Mouse (Mus musculus): Measurements from ENCODE around the gene Guf1. TPM values are rescaled to one million over a fixed set of nuclear protein-coding genes. Genes with fewer than 3 reads are reported as not detected.
A peak's percentile ranks its signal among the peaks of the same experiment; 100 is the strongest.

Guf1 gene
- 40.6 and 53.9 TPM in 2 replicates for polyA plus RNA-seq (2015; fragmentation: Nextera tagmentation; extraction: Ambion mirVana)

DNA sequence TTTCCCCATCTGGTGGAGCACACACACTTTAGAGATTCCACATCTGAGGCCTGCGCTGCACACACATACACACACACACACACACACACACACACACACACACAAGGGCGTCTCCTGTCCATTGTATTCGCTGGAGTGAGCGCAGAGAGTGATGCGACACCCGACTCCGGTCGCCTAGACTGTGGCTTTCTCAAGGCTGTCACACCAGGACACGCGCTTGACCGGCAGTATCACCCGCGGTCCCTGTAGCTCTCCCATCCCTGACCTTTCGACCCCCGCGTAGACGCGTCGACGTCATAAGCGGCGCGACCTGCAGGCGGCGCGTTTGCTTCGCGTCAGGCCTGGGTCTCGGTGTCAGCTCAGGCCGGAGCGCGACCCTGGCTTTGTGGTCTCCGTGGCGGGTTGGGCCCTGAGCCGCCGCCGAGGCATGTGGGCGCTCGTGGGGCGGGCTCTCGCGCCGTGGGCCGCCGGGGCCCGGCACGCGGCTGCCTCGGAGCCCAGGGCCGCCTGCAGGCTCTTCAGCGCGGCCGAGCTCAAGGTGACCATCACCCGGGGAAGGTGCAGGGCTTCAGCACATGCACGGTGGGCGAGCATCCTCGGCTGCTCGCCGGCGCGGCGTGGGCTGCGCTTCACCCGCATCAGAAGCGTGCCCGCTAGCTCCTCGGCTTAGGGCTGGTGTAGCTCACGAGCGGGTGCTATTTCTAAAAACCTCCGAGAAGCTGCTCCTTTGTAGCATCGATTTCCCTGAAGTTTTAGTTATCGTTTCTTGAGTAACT lies at the start of gene Guf1:
Gene Guf1, plus strand, starts transcription at position 296 of the 776 bp plus-strand sequence.
- peak within 1 kb of the TSS; percentile 64 for H3K4me2 ChIP-seq (ENCODE audit: low read length)
- peak within 1 kb of the TSS; percentile 92 for H3K4me3 ChIP-seq (replicated peaks; ENCODE audit: low read length)
- peaks cover 9% of the 10 kb centered on the region for H3K36me3 ChIP-seq (ENCODE audit: control insufficient read depth, insufficient read depth)
- H3K9ac ChIP-seq (replicated peaks; ENCODE audit: low read depth, low read length), result peak within 1 kb of the TSS; percentile 100
- peak within 1 kb of the TSS; percentile 91 for H3K27ac ChIP-seq (ENCODE audit: low read length)
- peaks cover 7% of the 10 kb centered on the region for H3K4me1 ChIP-seq (replicated peaks; ENCODE audit: control insufficient read depth, insufficient read depth, low read length)
- no peaks in the 10 kb centered on the region for H3K9me3 ChIP-seq (ENCODE audit: control insufficient read depth, low read length)
- WGBS, result under 1% methylated on average over 72 of the region's 72 CpGs
- peak; percentile 89 for ATAC-seq
- H3K27me3 ChIP-seq (replicated peaks; ENCODE audit: control insufficient read depth, insufficient read depth, low read length), result no peaks in the 10 kb centered on the region

- peak; percentile 76 for ATAC-seq
- 72% methylated on average over 3 of the region's 3 CpGs for WGBS
Measured at GRCm38 (mm10) chr5:69507045-69507444, 49.7 kb upstream of the Guf1 start.

GRCm38 (mm10) chr5:69511631-69512030 lies 45.1 kb upstream of the Guf1 start:
- Histone ChIP-seq H3K4me3 (replicated peaks; ENCODE audit: low read length) (no peak overlapping the region), H3K36me3 (ENCODE audit: control insufficient read depth, insufficient read depth) (no peaks in the 10 kb centered on the region), H3K27ac (ENCODE audit: low read length) (no peak overlapping the region), H3K9me3 (ENCODE audit: control insufficient read depth, low read length) (no peaks in the 10 kb centered on the region), H3K4me2 (ENCODE audit: low read length) (no peak overlapping the region), H3K9ac (replicated peaks; ENCODE audit: low read depth, low read length) (no peak overlapping the region), H3K27me3 (replicated peaks; ENCODE audit: control insufficient read depth, insufficient read depth, low read length) (no peaks in the 10 kb centered on the region), H3K4me1 (replicated peaks; ENCODE audit: control insufficient read depth, insufficient read depth, low read length) (no peaks in the 10 kb centered on the region)
- no peak for ATAC-seq
- 49% methylated on average over 3 of the region's 3 CpGs for WGBS

More at GRCm38 (mm10) chr5:69507045-69507444, 49.7 kb upstream of the Guf1 start:
- Histone ChIP-seq H3K27ac (ENCODE audit: low read length) (no peak overlapping the region), H3K9me3 (ENCODE audit: control insufficient read depth, low read length) (no peaks in the 10 kb centered on the region), H3K36me3 (ENCODE audit: control insufficient read depth, insufficient read depth) (no peaks in the 10 kb centered on the region), H3K4me2 (ENCODE audit: low read length) (no peak overlapping the region), H3K9ac (replicated peaks; ENCODE audit: low read depth, low read length) (no peak overlapping the region), H3K4me3 (replicated peaks; ENCODE audit: low read length) (no peak overlapping the region), H3K4me1 (replicated peaks; ENCODE audit: control insufficient read depth, insufficient read depth, low read length) (no peaks in the 10 kb centered on the region), H3K27me3 (replicated peaks; ENCODE audit: control insufficient read depth, insufficient read depth, low read length) (no peaks in the 10 kb centered on the region)

GRCm38 (mm10) chr5:69512203-69512602 lies 44.5 kb upstream of the Guf1 start:
- H3K27ac ChIP-seq (ENCODE audit: low read length), result no peak overlapping the region
- no peaks in the 10 kb centered on the region for H3K27me3 ChIP-seq (replicated peaks; ENCODE audit: control insufficient read depth, insufficient read depth, low read length)
- no peak for ATAC-seq
- H3K9me3 ChIP-seq (ENCODE audit: control insufficient read depth, low read length), result no peaks in the 10 kb centered on the region
- H3K4me1 ChIP-seq (replicated peaks; ENCODE audit: control insufficient read depth, insufficient read depth, low read length), result no peaks in the 10 kb centered on the region
- H3K9ac ChIP-seq (replicated peaks; ENCODE audit: low read depth, low read length), result no peak overlapping the region
- 84% methylated on average over 4 of the region's 4 CpGs for WGBS
- no peak overlapping the region for H3K4me3 ChIP-seq (replicated peaks; ENCODE audit: low read length)
- H3K36me3 ChIP-seq (ENCODE audit: control insufficient read depth, insufficient read depth), result no peaks in the 10 kb centered on the region
- H3K4me2 ChIP-seq (ENCODE audit: low read length), result no peak overlapping the region

- H3K4me3 ChIP-seq (replicated peaks; ENCODE audit: low read length), result no peak overlapping the region
- H3K27me3 ChIP-seq (replicated peaks; ENCODE audit: control insufficient read depth, insufficient read depth, low read length), result no peaks in the 10 kb centered on the region
- H3K4me2 ChIP-seq (ENCODE audit: low read length), result no peak overlapping the region
- no peak overlapping the region for H3K27ac ChIP-seq (ENCODE audit: low read length)
- no peaks in the 10 kb centered on the region for H3K9me3 ChIP-seq (ENCODE audit: control insufficient read depth, low read length)
- WGBS, result 36% methylated on average over 7 of the region's 7 CpGs
- H3K4me1 ChIP-seq (replicated peaks; ENCODE audit: control insufficient read depth, insufficient read depth, low read length), result no peaks in the 10 kb centered on the region
- no peaks in the 10 kb centered on the region for H3K36me3 ChIP-seq (ENCODE audit: control insufficient read depth, insufficient read depth)
- no peak overlapping the region for H3K9ac ChIP-seq (replicated peaks; ENCODE audit: low read depth, low read length)
- peak; percentile 50; the same call in 1 of the 2 replicates for ATAC-seq
Measured at GRCm38 (mm10) chr5:69520661-69521278, 36.0 kb upstream of the Guf1 start.

DNA sequence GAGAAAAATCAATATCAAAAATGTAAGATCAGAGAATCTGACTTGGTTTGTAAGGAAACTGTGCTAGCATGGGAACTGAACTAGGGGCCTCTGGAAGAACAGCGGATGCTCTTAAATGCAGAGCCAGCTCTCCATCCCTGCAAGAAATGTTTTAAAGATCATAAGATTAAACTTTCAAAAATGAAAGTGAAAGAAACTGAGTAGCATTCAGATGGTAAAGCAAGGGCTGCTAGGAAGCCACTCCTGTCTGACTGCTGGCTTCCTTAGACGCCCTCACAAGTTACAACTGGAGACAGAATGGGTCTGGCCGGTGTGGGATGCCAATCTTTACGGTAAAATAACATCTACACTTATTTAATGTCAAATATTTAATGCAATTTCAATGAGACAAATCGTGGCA lies 34.7 kb upstream of the Guf1 start:
- no peaks in the 10 kb centered on the region for H3K4me1 ChIP-seq (replicated peaks; ENCODE audit: control insufficient read depth, insufficient read depth, low read length)
- H3K9ac ChIP-seq (replicated peaks; ENCODE audit: low read depth, low read length), result no peak overlapping the region
- no peak overlapping the region for H3K4me3 ChIP-seq (replicated peaks; ENCODE audit: low read length)
- 75% methylated on average over 5 of the region's 5 CpGs for WGBS
- no peak for ATAC-seq
- H3K9me3 ChIP-seq (ENCODE audit: control insufficient read depth, low read length), result no peaks in the 10 kb centered on the region
- H3K27me3 ChIP-seq (replicated peaks; ENCODE audit: control insufficient read depth, insufficient read depth, low read length), result no peaks in the 10 kb centered on the region
- H3K4me2 ChIP-seq (ENCODE audit: low read length), result no peak overlapping the region
- no peak overlapping the region for H3K27ac ChIP-seq (ENCODE audit: low read length)
- H3K36me3 ChIP-seq (ENCODE audit: control insufficient read depth, insufficient read depth), result no peaks in the 10 kb centered on the region

- no peak overlapping the region for H3K27ac ChIP-seq (ENCODE audit: low read length)
- no peaks in the 10 kb centered on the region for H3K9me3 ChIP-seq (ENCODE audit: control insufficient read depth, low read length)
- no peak overlapping the region for H3K4me2 ChIP-seq (ENCODE audit: low read length)
- no peak overlapping the region for H3K4me3 ChIP-seq (replicated peaks; ENCODE audit: low read length)
- H3K36me3 ChIP-seq (ENCODE audit: control insufficient read depth, insufficient read depth), result no peaks in the 10 kb centered on the region
- H3K4me1 ChIP-seq (replicated peaks; ENCODE audit: control insufficient read depth, insufficient read depth, low read length), result no peaks in the 10 kb centered on the region
- H3K27me3 ChIP-seq (replicated peaks; ENCODE audit: control insufficient read depth, insufficient read depth, low read length), result no peaks in the 10 kb centered on the region
- no peak overlapping the region for H3K9ac ChIP-seq (replicated peaks; ENCODE audit: low read depth, low read length)
- ATAC-seq, result no peak
Measured at GRCm38 (mm10) chr5:69523944-69524343, 32.8 kb upstream of the Guf1 start.

DNA sequence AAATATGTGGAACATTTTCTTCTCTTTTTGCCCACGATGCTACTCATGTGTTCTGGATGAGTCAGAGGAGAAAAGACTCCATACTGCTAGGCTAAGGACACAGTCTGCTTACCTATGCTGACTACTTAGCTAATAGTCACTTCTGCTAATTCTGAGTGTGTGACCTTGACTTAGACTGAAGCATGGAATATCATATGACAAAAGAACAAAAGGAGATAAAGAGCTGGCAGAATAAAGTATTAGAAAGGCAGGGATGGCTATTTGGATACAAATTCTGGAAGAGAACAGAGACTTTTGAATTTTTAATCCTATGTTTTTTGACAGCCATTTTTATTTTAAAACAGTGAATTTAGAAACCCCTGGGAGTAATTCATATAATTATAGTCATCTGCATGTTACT lies 15.0 kb upstream of the Guf1 start:
- Histone ChIP-seq H3K36me3 (ENCODE audit: control insufficient read depth, insufficient read depth) (no peaks in the 10 kb centered on the region), H3K4me2 (ENCODE audit: low read length) (no peak overlapping the region), H3K4me3 (replicated peaks; ENCODE audit: low read length) (no peak overlapping the region), H3K9ac (replicated peaks; ENCODE audit: low read depth, low read length) (no peak overlapping the region), H3K27me3 (replicated peaks; ENCODE audit: control insufficient read depth, insufficient read depth, low read length) (no peaks in the 10 kb centered on the region), H3K9me3 (ENCODE audit: control insufficient read depth, low read length) (no peaks in the 10 kb centered on the region), H3K27ac (ENCODE audit: low read length) (no peak overlapping the region), H3K4me1 (replicated peaks; ENCODE audit: control insufficient read depth, insufficient read depth, low read length) (no peaks in the 10 kb centered on the region)
- ATAC-seq, result no peak
- 80% methylated on average over 1 of the region's 1 CpGs for WGBS

DNA sequence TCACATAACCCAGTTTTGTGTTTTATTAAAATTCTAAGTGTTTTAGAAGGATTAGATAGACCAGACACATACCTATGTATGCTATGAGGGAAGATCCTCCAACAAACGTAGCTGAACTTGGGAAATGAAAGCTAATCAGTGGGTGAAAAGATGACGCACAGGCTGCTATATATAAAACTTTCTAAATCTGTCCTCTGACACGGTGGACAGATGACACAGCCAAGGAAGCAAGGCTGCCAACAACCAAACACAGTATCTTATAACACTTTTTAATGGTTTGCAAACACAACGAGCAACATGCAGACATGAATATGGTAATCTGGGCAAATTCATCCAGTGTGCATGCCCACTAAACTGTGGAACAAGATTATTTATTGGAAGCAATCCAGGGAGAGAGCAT lies 14.2 kb upstream of the Guf1 start, which contains the start of gene Yipf7:
Gene Yipf7, minus strand, starts transcription at position 160 of the 400 bp plus-strand sequence.
- Histone ChIP-seq H3K27me3 (replicated peaks; ENCODE audit: control insufficient read depth, insufficient read depth, low read length) (no peaks in the 10 kb centered on the region), H3K9me3 (ENCODE audit: control insufficient read depth, low read length) (no peaks in the 10 kb centered on the region), H3K4me1 (replicated peaks; ENCODE audit: control insufficient read depth, insufficient read depth, low read length) (no peaks in the 10 kb centered on the region), H3K4me2 (ENCODE audit: low read length) (no peak within 1 kb of the TSS), H3K27ac (ENCODE audit: low read length) (no peak within 1 kb of the TSS), H3K4me3 (replicated peaks; ENCODE audit: low read length) (no peak within 1 kb of the TSS), H3K9ac (replicated peaks; ENCODE audit: low read depth, low read length) (no peak within 1 kb of the TSS), H3K36me3 (ENCODE audit: control insufficient read depth, insufficient read depth) (no peaks in the 10 kb centered on the region)
- 55% methylated on average over 4 of the region's 4 CpGs for WGBS
- ATAC-seq, result peak; percentile 40; the same call in 1 of the 2 replicates
